Mouse (Mus musculus): Measurements from ENCODE around the gene Atp5d. TPM values are rescaled to one million over a fixed set of nuclear protein-coding genes. Genes with fewer than 3 reads are reported as not detected.

Gene Atp5d
- total and polyA plus RNA-seq, 3 experiments, result 81.9 to 1,539 (median 248) TPM

GRCm38 (mm10) chr10:80167460-80168037 lies 29.1 kb downstream of the Atp5d start:
- peaks cover 80% of the 10 kb centered on the region for H3K4me1 ChIP-seq (ENCODE audit: insufficient read depth, low read depth, low read length)
- DNase-seq (ENCODE audit: low spot score) (peak; percentile 95), ATAC-seq (ENCODE audit: extremely low read depth, insufficient number of reproducible peaks, low FRiP score, poor library complexity, severe bottlenecking) (peak; percentile 83)
- peak overlapping the region; percentile 85 for H3K4me3 ChIP-seq (ENCODE audit: low read depth, low read length)
- TF ChIP-seq GATA2 (IDR thresholded peaks at IDR 0.05; ENCODE audit: borderline replicate concordance, low read depth, low read length) (no peak), POLR2AphosphoS5 (IDR thresholded peaks at IDR 0.05; ENCODE audit: insufficient replicate concordance, low read depth, low read length) (peak; percentile 89)
- peaks cover 35% of the 10 kb centered on the region for H3K36me3 ChIP-seq (replicated peaks)
- H3K9me3 ChIP-seq (replicated peaks), result peaks cover 24% of the 10 kb centered on the region
- no peaks in the 10 kb centered on the region; the same call in 1 of the 2 replicates for H3K27me3 ChIP-seq (ENCODE audit: insufficient read depth, low read length)

GRCm38 (mm10) chr10:80168038-80168661 lies 29.7 kb downstream of the Atp5d start:
- Histone ChIP-seq H3K9me3 (replicated peaks) (peaks cover 24% of the 10 kb centered on the region), H3K4me3 (ENCODE audit: low read depth, low read length) (peak overlapping the region; percentile 85), H3K4me1 (ENCODE audit: insufficient read depth, low read depth, low read length) (peaks cover 74% of the 10 kb centered on the region), H3K27me3 (ENCODE audit: insufficient read depth, low read length) (no peaks in the 10 kb centered on the region; the same call in 1 of the 2 replicates), H3K36me3 (replicated peaks) (peaks cover 40% of the 10 kb centered on the region)
- DNase-seq (ENCODE audit: low spot score) (peak; percentile 85), ATAC-seq (ENCODE audit: extremely low read depth, insufficient number of reproducible peaks, low FRiP score, poor library complexity, severe bottlenecking) (no peak)
- no peak for TF ChIP-seq TAL1 (conservative IDR thresholded peaks at IDR 0.05; ENCODE audit: low read depth, low read length)
- TF ChIP-seq POLR2AphosphoS5 (IDR thresholded peaks at IDR 0.05; ENCODE audit: insufficient replicate concordance, low read depth, low read length), result no peak; the same call in none of the 2 replicates
- no peak for TF ChIP-seq GATA1 (IDR thresholded peaks at IDR 0.05; ENCODE audit: borderline replicate concordance, low read length)
- TF ChIP-seq GATA2 (IDR thresholded peaks at IDR 0.05; ENCODE audit: borderline replicate concordance, low read depth, low read length), result no peak
- no peak for TF ChIP-seq CTCF (IDR thresholded peaks at IDR 0.05; ENCODE audit: low read depth, low read length)

DNA sequence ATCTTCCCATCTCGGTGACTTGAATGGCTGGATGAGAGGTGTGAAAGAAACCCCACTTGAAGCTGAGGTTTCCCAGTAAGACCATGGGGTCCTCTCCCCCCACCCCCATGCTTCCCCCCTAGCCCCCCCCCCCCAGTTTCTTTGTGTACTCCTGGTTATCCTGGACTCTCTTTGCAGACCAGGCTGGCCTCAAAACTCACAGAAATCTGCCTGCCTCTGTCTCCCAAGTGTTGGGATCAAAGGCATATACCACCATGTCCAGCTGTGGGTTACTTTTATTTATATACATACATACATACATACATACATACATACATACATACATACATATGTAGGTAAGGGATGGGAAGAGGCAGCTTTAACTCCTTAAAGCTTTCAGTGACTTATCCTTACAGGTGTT lies 30.6 kb downstream of the Atp5d start:
- Histone ChIP-seq H3K27me3 (ENCODE audit: insufficient read depth, low read length) (no peaks in the 10 kb centered on the region; the same call in 1 of the 2 replicates), H3K36me3 (replicated peaks) (peaks cover 47% of the 10 kb centered on the region), H3K4me3 (ENCODE audit: low read depth, low read length) (peak overlapping the region; percentile 85; the same call in 1 of the 2 replicates), H3K9me3 (replicated peaks) (peaks cover 24% of the 10 kb centered on the region), H3K4me1 (ENCODE audit: insufficient read depth, low read depth, low read length) (peaks cover 74% of the 10 kb centered on the region)
- DNase-seq (ENCODE audit: low spot score), result no peak
- ATAC-seq (ENCODE audit: extremely low read depth, insufficient number of reproducible peaks, low FRiP score, poor library complexity, severe bottlenecking), result no peak
- TF ChIP-seq GATA2 (IDR thresholded peaks at IDR 0.05; ENCODE audit: borderline replicate concordance, low read depth, low read length) (no peak), POLR2AphosphoS5 (IDR thresholded peaks at IDR 0.05; ENCODE audit: insufficient replicate concordance, low read depth, low read length) (no peak), GATA1 (IDR thresholded peaks at IDR 0.05; ENCODE audit: borderline replicate concordance, low read length) (no peak), CTCF (IDR thresholded peaks at IDR 0.05; ENCODE audit: low read depth, low read length) (no peak), TAL1 (conservative IDR thresholded peaks at IDR 0.05; ENCODE audit: low read depth, low read length) (no peak)

- no peak for ATAC-seq (ENCODE audit: extremely low read depth, insufficient number of reproducible peaks, low FRiP score, poor library complexity, severe bottlenecking)
- Histone ChIP-seq H3K36me3 (replicated peaks) (peaks cover 53% of the 10 kb centered on the region), H3K9me3 (replicated peaks) (peaks cover 24% of the 10 kb centered on the region), H3K4me3 (ENCODE audit: low read depth, low read length) (peak overlapping the region; percentile 4; the same call in 1 of the 2 replicates), H3K27me3 (ENCODE audit: insufficient read depth, low read length) (no peaks in the 10 kb centered on the region; the same call in 1 of the 2 replicates), H3K4me1 (ENCODE audit: insufficient read depth, low read depth, low read length) (peaks cover 74% of the 10 kb centered on the region)
- TF ChIP-seq POLR2AphosphoS5 (IDR thresholded peaks at IDR 0.05; ENCODE audit: insufficient replicate concordance, low read depth, low read length) (no peak), CTCF (IDR thresholded peaks at IDR 0.05; ENCODE audit: low read depth, low read length) (no peak), TAL1 (conservative IDR thresholded peaks at IDR 0.05; ENCODE audit: low read depth, low read length) (no peak), GATA1 (IDR thresholded peaks at IDR 0.05; ENCODE audit: borderline replicate concordance, low read length) (no peak), GATA2 (IDR thresholded peaks at IDR 0.05; ENCODE audit: borderline replicate concordance, low read depth, low read length) (no peak)
- no peak for DNase-seq (ENCODE audit: low spot score)
Measured at GRCm38 (mm10) chr10:80169651-80170050, 31.2 kb downstream of the Atp5d start.

DNA sequence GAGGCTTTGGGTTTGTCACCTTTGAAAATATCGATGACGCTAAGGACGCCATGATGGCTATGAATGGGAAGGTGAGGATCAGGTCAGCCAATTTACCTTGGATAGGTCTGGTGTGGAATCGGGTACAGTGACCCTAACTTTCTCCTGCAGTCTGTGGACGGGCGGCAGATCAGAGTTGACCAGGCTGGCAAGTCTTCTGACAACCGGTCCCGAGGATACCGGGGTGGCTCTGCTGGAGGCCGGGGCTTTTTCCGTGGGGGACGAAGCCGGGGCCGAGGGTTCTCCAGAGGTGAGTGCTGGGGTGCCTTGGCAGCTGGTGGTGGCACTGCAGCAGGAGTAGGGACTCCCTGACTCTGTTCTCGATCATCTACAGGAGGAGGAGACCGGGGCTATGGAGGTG lies 31.6 kb downstream of the Atp5d start:
- ATAC-seq (ENCODE audit: extremely low read depth, insufficient number of reproducible peaks, low FRiP score, poor library complexity, severe bottlenecking), result no peak
- Histone ChIP-seq H3K4me3 (ENCODE audit: low read depth, low read length) (peak overlapping the region; percentile 4; the same call in 1 of the 2 replicates), H3K4me1 (ENCODE audit: insufficient read depth, low read depth, low read length) (peaks cover 74% of the 10 kb centered on the region), H3K27me3 (ENCODE audit: insufficient read depth, low read length) (no peaks in the 10 kb centered on the region; the same call in 1 of the 2 replicates), H3K9me3 (replicated peaks) (peaks cover 24% of the 10 kb centered on the region), H3K36me3 (replicated peaks) (peaks cover 57% of the 10 kb centered on the region)
- TF ChIP-seq GATA1 (IDR thresholded peaks at IDR 0.05; ENCODE audit: borderline replicate concordance, low read length), result no peak
- no peak for TF ChIP-seq CTCF (IDR thresholded peaks at IDR 0.05; ENCODE audit: low read depth, low read length)
- no peak for TF ChIP-seq TAL1 (conservative IDR thresholded peaks at IDR 0.05; ENCODE audit: low read depth, low read length)
- no peak for TF ChIP-seq POLR2AphosphoS5 (IDR thresholded peaks at IDR 0.05; ENCODE audit: insufficient replicate concordance, low read depth, low read length)
- no peak for TF ChIP-seq GATA2 (IDR thresholded peaks at IDR 0.05; ENCODE audit: borderline replicate concordance, low read depth, low read length)
- DNase-seq (ENCODE audit: low spot score), result no peak

DNA sequence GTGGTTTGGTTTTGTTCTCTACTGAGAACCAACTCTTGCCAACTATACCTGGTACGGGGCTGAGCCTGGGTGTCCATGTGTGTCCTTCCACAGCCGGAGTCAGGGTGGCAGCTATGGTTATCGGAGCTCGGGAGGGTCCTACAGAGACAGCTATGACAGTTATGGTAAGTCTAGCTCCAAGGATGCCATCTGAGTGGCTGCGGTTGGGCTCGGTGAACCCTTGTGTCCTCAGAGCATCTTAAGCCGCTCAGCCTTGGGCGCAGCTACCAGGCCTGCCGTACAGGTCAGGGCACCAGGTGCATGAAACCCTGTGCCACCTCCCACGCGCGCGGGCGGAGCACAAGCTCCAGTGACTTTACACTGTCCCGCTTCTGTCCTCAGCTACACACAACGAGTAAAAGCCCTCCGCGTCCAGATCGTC lies 32.2 kb downstream of the Atp5d start:
- H3K4me3 ChIP-seq (ENCODE audit: low read depth, low read length), result peak overlapping the region; percentile 10; the same call in 1 of the 2 replicates
- H3K4me1 ChIP-seq (ENCODE audit: insufficient read depth, low read depth, low read length), result peaks cover 71% of the 10 kb centered on the region
- H3K9me3 ChIP-seq (replicated peaks), result peaks cover 24% of the 10 kb centered on the region
- H3K27me3 ChIP-seq (ENCODE audit: insufficient read depth, low read length), result no peaks in the 10 kb centered on the region; the same call in 1 of the 2 replicates
- TF ChIP-seq GATA1 (IDR thresholded peaks at IDR 0.05; ENCODE audit: borderline replicate concordance, low read length), result no peak
- no peak for TF ChIP-seq POLR2AphosphoS5 (IDR thresholded peaks at IDR 0.05; ENCODE audit: insufficient replicate concordance, low read depth, low read length)
- no peak for TF ChIP-seq GATA2 (IDR thresholded peaks at IDR 0.05; ENCODE audit: borderline replicate concordance, low read depth, low read length)
- TF ChIP-seq TAL1 (conservative IDR thresholded peaks at IDR 0.05; ENCODE audit: low read depth, low read length), result no peak
- TF ChIP-seq CTCF (IDR thresholded peaks at IDR 0.05; ENCODE audit: low read depth, low read length), result no peak
- no peak for DNase-seq (ENCODE audit: low spot score)
- ATAC-seq (ENCODE audit: extremely low read depth, insufficient number of reproducible peaks, low FRiP score, poor library complexity, severe bottlenecking), result no peak
- H3K36me3 ChIP-seq (replicated peaks), result peaks cover 62% of the 10 kb centered on the region

Measured in G1E (cell line).